Mouse (Mus musculus) testis, adult 2 months (tissue): ENCODE measurements around the gene Helq.

Source experiments
- CTCF ChIP-seq: fragments of 200-500 bp; IDR thresholded peaks from 2 replicates; pipeline ENCODE4 v1.5.1; 2012; ENCODE audit warnings: low read depth, mild to moderate bottlenecking, inconsistent platforms, low read length, moderate library complexity; ENCODE audit not compliant: control insufficient read depth, insufficient read depth, insufficient replicate concordance
- POLR2A ChIP-seq: fragments of 200-500 bp; IDR thresholded peaks from 2 replicates; pipeline ENCODE4 v1.6.1; 2012; ENCODE audit warnings: low read depth, mild to moderate bottlenecking, inconsistent platforms, low read length, moderate library complexity; ENCODE audit not compliant: control insufficient read depth

DNA sequence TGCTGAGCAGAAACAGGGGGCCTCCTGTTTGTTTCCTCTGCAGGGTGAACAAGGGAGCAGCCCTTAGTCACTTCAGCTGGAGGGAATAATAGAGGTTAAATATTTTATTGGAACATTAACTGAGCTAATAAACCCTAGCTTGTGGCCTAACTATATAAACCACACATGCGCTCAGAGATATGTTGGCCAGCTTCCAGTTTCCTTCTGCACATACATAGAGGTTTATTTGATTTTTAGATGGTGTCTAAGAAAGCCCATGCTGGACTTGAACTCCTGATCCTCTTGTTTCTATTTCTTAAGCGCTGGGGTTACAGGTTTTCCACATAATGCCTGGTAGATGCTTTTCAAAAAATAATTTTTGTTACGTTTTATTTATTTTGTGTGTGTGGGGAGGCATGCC is 46.1 kb upstream of the Helq start:
- TF ChIP-seq POLR2A: no peak; the same call in 1 of the 2 replicates
- TF ChIP-seq CTCF: no peak
